ENCODE assay signal across 9 mouse cellular contexts in the genomic region with DNA sequence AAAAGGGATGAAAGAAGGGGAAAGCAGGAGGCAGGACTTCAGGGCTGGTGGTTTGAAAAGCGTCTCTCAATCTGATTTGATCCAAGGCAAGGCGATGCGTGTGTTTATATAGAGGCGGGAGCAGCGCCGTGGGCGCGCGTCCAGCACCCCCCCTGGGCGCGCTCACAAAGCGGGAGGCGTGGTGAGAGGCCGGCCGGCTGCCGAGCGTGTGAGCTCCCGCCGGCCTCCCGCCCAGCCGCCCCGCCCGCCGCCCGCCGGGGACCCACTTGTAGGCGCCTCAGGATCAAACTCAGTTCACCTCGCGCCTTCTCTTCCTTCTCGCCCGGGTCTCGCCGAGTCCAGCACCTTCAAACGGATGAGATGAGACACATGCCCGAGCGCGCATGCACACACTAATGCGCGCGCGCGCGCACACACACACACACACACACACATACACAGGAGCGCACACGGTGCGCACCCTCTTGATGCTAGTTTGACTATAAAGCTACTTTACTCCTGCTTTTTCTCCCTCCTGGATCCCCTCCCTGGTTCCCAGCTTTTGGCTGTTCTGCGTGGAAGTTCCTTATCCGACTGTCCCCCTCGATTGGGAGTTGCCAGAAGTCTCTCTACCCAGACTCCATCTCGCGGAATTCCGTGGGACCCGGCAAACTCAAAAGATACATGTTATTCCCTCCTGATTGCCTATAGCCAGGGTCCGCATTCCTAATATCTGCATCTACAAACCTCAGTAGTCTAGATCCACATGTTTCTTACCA. TPM values are rescaled to one million over a fixed set of nuclear protein-coding genes. Genes with fewer than 3 reads are reported as not detected.
DNase-seq lines count a peak whose midpoint lies in the region; ATAC-seq and TF ChIP-seq lines count a peak whose summit lies in the region.
"Had no signal": no experiment of that assay in that cellular context is flagged by ENCODE, and none has a peak within 500 bp of the region (broad histone marks: within the 10 kb centered on the region; RNA-seq: fewer than 3 reads in every experiment).

No protein-coding gene starts in this region.

- peaks cover 79% of the 10 kb centered on the region for H3K27me3 ChIP-seq in forebrain, embryonic 13.5 days
- H3K27me3 ChIP-seq in hindbrain, postnatal 0 days (ENCODE audit: insufficient read depth, low read length): peaks cover 43% of the 10 kb centered on the region
- H3K27me3 ChIP-seq in liver, embryonic 13.5 days: peaks cover 79% of the 10 kb centered on the region
- peaks cover 86% of the 10 kb centered on the region for H3K27me3 ChIP-seq in neural tube, embryonic 13.5 days

- TF ChIP-seq CTCF in hindbrain, postnatal 0 days (IDR thresholded peaks at IDR 0.05; ENCODE audit: low read depth): no peak

- peak overlapping the region; percentile 47 for H3K4me3 ChIP-seq in forebrain, embryonic 13.5 days
- H3K4me3 ChIP-seq in hindbrain, postnatal 0 days (ENCODE audit: low read length): peak overlapping the region; percentile 48
- H3K4me3 ChIP-seq in liver, embryonic 13.5 days (replicated peaks): peak overlapping the region; percentile 50
- peak overlapping the region; percentile 45 for H3K4me3 ChIP-seq in neural tube, embryonic 13.5 days

- under 1% methylated on average over 40 of the region's 54 CpGs for WGBS in forebrain, embryonic 13.5 days
- WGBS in hindbrain, postnatal 0 days: under 1% methylated on average over 44 of the region's 54 CpGs
- 1% methylated on average over 54 of the region's 54 CpGs for WGBS in liver, embryonic 13.5 days (ENCODE audit: insufficient replicate concordance)
- 1% methylated on average over 54 of the region's 54 CpGs for WGBS in neural tube, embryonic 13.5 days

- ATAC-seq in cerebellum, adult (ENCODE audit: insufficient number of reproducible peaks, low FRiP score, low TSS enrichment): no peak
- ATAC-seq in forebrain, embryonic 13.5 days: no peak; the same call in 1 of the 2 replicates
- ATAC-seq in hindbrain, postnatal 0 days: peak; percentile 44; the same call in 1 of the 2 replicates
- ATAC-seq in liver, embryonic 13.5 days (ENCODE audit: low read depth): no peak
- no peak for ATAC-seq in neural tube, embryonic 13.5 days (ENCODE audit: low read depth)
- ATAC-seq in granulocyte monocyte progenitor cell, adult 5-6 weeks (replicated peaks; ENCODE audit: poor library complexity, severe bottlenecking): no peak

- no peaks in the 10 kb centered on the region for H3K9me3 ChIP-seq in forebrain, embryonic 13.5 days (replicated peaks)
- no peaks in the 10 kb centered on the region for H3K9me3 ChIP-seq in hindbrain, postnatal 0 days (ENCODE audit: low read length)
- H3K9me3 ChIP-seq in liver, embryonic 13.5 days (replicated peaks): no peaks in the 10 kb centered on the region
- no peaks in the 10 kb centered on the region for H3K9me3 ChIP-seq in neural tube, embryonic 13.5 days

- no peaks in the 10 kb centered on the region for H3K36me3 ChIP-seq in forebrain, embryonic 13.5 days (ENCODE audit: poor library complexity, severe bottlenecking)
- H3K36me3 ChIP-seq in hindbrain, postnatal 0 days (ENCODE audit: insufficient read depth, low read length): no peaks in the 10 kb centered on the region
- H3K36me3 ChIP-seq in liver, embryonic 13.5 days: no peaks in the 10 kb centered on the region
- H3K36me3 ChIP-seq in neural tube, embryonic 13.5 days: no peaks in the 10 kb centered on the region

- H3K27ac ChIP-seq in forebrain, embryonic 13.5 days: no peak overlapping the region
- H3K27ac ChIP-seq in hindbrain, postnatal 0 days: 0 out of 2 replicates have a peak overlapping the region, but pooled peaks have one; percentile 41
- H3K27ac ChIP-seq in liver, embryonic 13.5 days: no peak overlapping the region
- no peak overlapping the region for H3K27ac ChIP-seq in neural tube, embryonic 13.5 days (replicated peaks)

- peaks cover 62% of the 10 kb centered on the region for H3K4me1 ChIP-seq in forebrain, embryonic 13.5 days
- H3K4me1 ChIP-seq in hindbrain, postnatal 0 days (ENCODE audit: insufficient read depth, low read length): peaks cover 26% of the 10 kb centered on the region
- H3K4me1 ChIP-seq in liver, embryonic 13.5 days (replicated peaks): peaks cover 45% of the 10 kb centered on the region
- peaks cover 64% of the 10 kb centered on the region for H3K4me1 ChIP-seq in neural tube, embryonic 13.5 days (replicated peaks)

- H3K4me2 ChIP-seq in forebrain, embryonic 13.5 days: peak overlapping the region; percentile 87
- H3K4me2 ChIP-seq in hindbrain, postnatal 0 days (ENCODE audit: low read depth, low read length): peak overlapping the region; percentile 88
- peak overlapping the region; percentile 64 for H3K4me2 ChIP-seq in liver, embryonic 13.5 days
- peak overlapping the region; percentile 84 for H3K4me2 ChIP-seq in neural tube, embryonic 13.5 days

- peak overlapping the region; percentile 56 for H3K9ac ChIP-seq in forebrain, embryonic 13.5 days
- peak overlapping the region; percentile 56; the same call in 1 of the 2 replicates for H3K9ac ChIP-seq in hindbrain, postnatal 0 days (replicated peaks; ENCODE audit: low read length)
- H3K9ac ChIP-seq in liver, embryonic 13.5 days: no peak overlapping the region
- H3K9ac ChIP-seq in neural tube, embryonic 13.5 days: peak overlapping the region; percentile 67

- DNase-seq in cerebellum, postnatal 10 days: peak; percentile 43 to 65
- peak; percentile 87 for DNase-seq in NIH3T3 (ENCODE audit: low read depth)
- peak; percentile 76 for DNase-seq in hindbrain, postnatal 0 days (ENCODE audit: low spot score)
- DNase-seq in liver, embryonic 13.5 days: no peak

RNA-seq across cellular contexts. Expression of gene Cyp26b1, which starts 4.6 kb away (rescaled TPM):
- polyA plus RNA-seq in forebrain, embryonic 13.5 days (2015; fragmentation: Nextera tagmentation; extraction: Ambion mirVana): 0.63 and 2.9 TPM in 2 replicates
- 78.9 and 90.5 TPM in 2 replicates for total RNA-seq in hindbrain, postnatal 0 days (2014; rRNA removed)
- polyA plus RNA-seq in hindbrain, postnatal 0 days (2015; fragmentation: Nextera tagmentation; extraction: Ambion mirVana): 32.5 and 33.1 TPM in 2 replicates
- polyA plus RNA-seq in liver, embryonic 13.5 days (2015; fragmentation: Nextera tagmentation; extraction: Ambion mirVana): 0.03 and 0.12 TPM in 2 replicates
- polyA plus RNA-seq in neural tube, embryonic 13.5 days (2015; fragmentation: Nextera tagmentation; extraction: Ambion mirVana): 5.7 and 7.5 TPM in 2 replicates
- total RNA-seq in granulocyte monocyte progenitor cell, adult 5-6 weeks (2014; fragmentation: Nextera tagmentation): not detected in 2 replicates
- not detected in 2 replicates for total RNA-seq in granulocyte monocyte progenitor cell, adult 5-6 weeks (2017)
- total RNA-seq: MEL had no signal
